Mouse (Mus musculus): ENCODE measurements around the gene Spaca7. TPM values are rescaled to one million over a fixed set of nuclear protein-coding genes. Genes with fewer than 3 reads are reported as not detected.
"Not testable (repeated sequence)": the region's sequence is repeated elsewhere in the genome, so short reads cannot be mapped to it uniquely, and the experiment has no call there.

Spaca7 gene
- polyA plus RNA-seq, 1 experiment from 2014 or later = not detected

GRCm38 (mm10) chr8:12561403-12561960 is 11.3 kb upstream of the Spaca7 start:
- H3K9me3 ChIP-seq (ENCODE audit: low read length) = no peaks in the 10 kb centered on the region
- no peaks in the 10 kb centered on the region for H3K36me3 ChIP-seq (ENCODE audit: insufficient read depth, low read length)
- no peaks in the 10 kb centered on the region for H3K4me1 ChIP-seq (ENCODE audit: insufficient read depth, low read depth, low read length)
- no peak; the same call in 1 of the 2 replicates for ATAC-seq
- H3K27ac ChIP-seq (ENCODE audit: low read length) = no peak overlapping the region
- DNase-seq (ENCODE audit: low spot score) = peak; percentile 71
- no peak overlapping the region for H3K4me2 ChIP-seq (replicated peaks; ENCODE audit: low read depth, low read length)
- WGBS = 11% methylated on average over 11 of the region's 11 CpGs
- H3K9ac ChIP-seq (replicated peaks; ENCODE audit: low read depth) = no peak overlapping the region
- no peaks in the 10 kb centered on the region for H3K27me3 ChIP-seq (replicated peaks; ENCODE audit: insufficient read depth, low read length)
- TF ChIP-seq EP300 (IDR thresholded peaks at IDR 0.05) (no peak), CTCF (IDR thresholded peaks at IDR 0.05) (peak; percentile 88)
- no peak overlapping the region for H3K4me3 ChIP-seq (ENCODE audit: low read depth, low read length)

GRCm38 (mm10) chr8:12564307-12564706 is 8.5 kb upstream of the Spaca7 start:
- Histone ChIP-seq H3K36me3 (ENCODE audit: insufficient read depth, low read length) (no peaks in the 10 kb centered on the region), H3K4me2 (replicated peaks; ENCODE audit: low read depth, low read length) (no peak overlapping the region), H3K27ac (ENCODE audit: low read length) (no peak overlapping the region), H3K27me3 (replicated peaks; ENCODE audit: insufficient read depth, low read length) (no peaks in the 10 kb centered on the region), H3K4me1 (ENCODE audit: insufficient read depth, low read depth, low read length) (no peaks in the 10 kb centered on the region), H3K4me3 (ENCODE audit: low read depth, low read length) (no peak overlapping the region), H3K9me3 (ENCODE audit: low read length) (no peaks in the 10 kb centered on the region), H3K9ac (replicated peaks; ENCODE audit: low read depth) (no peak overlapping the region)
- DNase-seq (ENCODE audit: low spot score) (peak; percentile 22), ATAC-seq (no peak)
- no peak for TF ChIP-seq EP300 (IDR thresholded peaks at IDR 0.05)
- peak; percentile 89 for TF ChIP-seq CTCF (IDR thresholded peaks at IDR 0.05)
- WGBS = 4% methylated on average over 4 of the region's 4 CpGs

GRCm38 (mm10) chr8:12565488-12565887 is 7.3 kb upstream of the Spaca7 start:
- ATAC-seq (no peak), DNase-seq (ENCODE audit: low spot score) (no peak)
- Histone ChIP-seq H3K9me3 (ENCODE audit: low read length) (no peaks in the 10 kb centered on the region), H3K4me1 (ENCODE audit: insufficient read depth, low read depth, low read length) (no peaks in the 10 kb centered on the region), H3K4me3 (ENCODE audit: low read depth, low read length) (no peak overlapping the region), H3K9ac (replicated peaks; ENCODE audit: low read depth) (no peak overlapping the region), H3K36me3 (ENCODE audit: insufficient read depth, low read length) (no peaks in the 10 kb centered on the region), H3K4me2 (replicated peaks; ENCODE audit: low read depth, low read length) (no peak overlapping the region), H3K27ac (ENCODE audit: low read length) (no peak overlapping the region), H3K27me3 (replicated peaks; ENCODE audit: insufficient read depth, low read length) (no peaks in the 10 kb centered on the region)
- WGBS = 65% methylated on average over 10 of the region's 10 CpGs
- TF ChIP-seq CTCF (IDR thresholded peaks at IDR 0.05) (no peak), EP300 (IDR thresholded peaks at IDR 0.05) (no peak)

GRCm38 (mm10) chr8:12566509-12566908 is 6.3 kb upstream of the Spaca7 start:
- Histone ChIP-seq H3K9ac (replicated peaks; ENCODE audit: low read depth) (no peak overlapping the region), H3K36me3 (ENCODE audit: insufficient read depth, low read length) (no peaks in the 10 kb centered on the region), H3K27ac (ENCODE audit: low read length) (no peak overlapping the region), H3K4me2 (replicated peaks; ENCODE audit: low read depth, low read length) (no peak overlapping the region), H3K9me3 (ENCODE audit: low read length) (no peaks in the 10 kb centered on the region), H3K4me3 (ENCODE audit: low read depth, low read length) (no peak overlapping the region), H3K27me3 (replicated peaks; ENCODE audit: insufficient read depth, low read length) (no peaks in the 10 kb centered on the region), H3K4me1 (ENCODE audit: insufficient read depth, low read depth, low read length) (no peaks in the 10 kb centered on the region)
- WGBS = 30% methylated on average over 7 of the region's 7 CpGs
- ATAC-seq = no peak
- DNase-seq (ENCODE audit: low spot score) = no peak
- TF ChIP-seq EP300 (IDR thresholded peaks at IDR 0.05) (no peak), CTCF (IDR thresholded peaks at IDR 0.05) (no peak)

GRCm38 (mm10) chr8:12576003-12576402 is 3.2 kb downstream of the Spaca7 start:
- H3K4me1 ChIP-seq (ENCODE audit: insufficient read depth, low read depth, low read length) = no peaks in the 10 kb centered on the region
- ATAC-seq (no peak), DNase-seq (ENCODE audit: low spot score) (no peak)
- H3K36me3 ChIP-seq (ENCODE audit: insufficient read depth, low read length) = no peaks in the 10 kb centered on the region
- WGBS = 56% methylated on average over 5 of the region's 5 CpGs
- H3K27me3 ChIP-seq (replicated peaks; ENCODE audit: insufficient read depth, low read length) = no peaks in the 10 kb centered on the region; the same call in 1 of the 2 replicates
- H3K9me3 ChIP-seq (ENCODE audit: low read length) = no peaks in the 10 kb centered on the region
- H3K9ac ChIP-seq (replicated peaks; ENCODE audit: low read depth) = no peak overlapping the region
- no peak overlapping the region for H3K4me3 ChIP-seq (ENCODE audit: low read depth, low read length)
- no peak for TF ChIP-seq CTCF (IDR thresholded peaks at IDR 0.05)
- no peak for TF ChIP-seq EP300 (IDR thresholded peaks at IDR 0.05)
- H3K4me2 ChIP-seq (replicated peaks; ENCODE audit: low read depth, low read length) = no peak overlapping the region
- no peak overlapping the region for H3K27ac ChIP-seq (ENCODE audit: low read length)

- DNase-seq (ENCODE audit: low spot score) (no peak), ATAC-seq (no peak)
- 84% methylated on average over 6 of the region's 6 CpGs for WGBS
- no peak for TF ChIP-seq CTCF (IDR thresholded peaks at IDR 0.05)
- no peak for TF ChIP-seq EP300 (IDR thresholded peaks at IDR 0.05)
- H3K27ac ChIP-seq (ENCODE audit: low read length) = no peak overlapping the region
- H3K27me3 ChIP-seq (replicated peaks; ENCODE audit: insufficient read depth, low read length) = no peaks in the 10 kb centered on the region; the same call in 1 of the 2 replicates
- H3K4me1 ChIP-seq (ENCODE audit: insufficient read depth, low read depth, low read length) = no peaks in the 10 kb centered on the region
- H3K36me3 ChIP-seq (ENCODE audit: insufficient read depth, low read length) = no peaks in the 10 kb centered on the region
- no peak overlapping the region for H3K4me3 ChIP-seq (ENCODE audit: low read depth, low read length)
- no peaks in the 10 kb centered on the region for H3K9me3 ChIP-seq (ENCODE audit: low read length)
- H3K9ac ChIP-seq (replicated peaks; ENCODE audit: low read depth) = no peak overlapping the region
- H3K4me2 ChIP-seq (replicated peaks; ENCODE audit: low read depth, low read length) = no peak overlapping the region
These were observed 3.9 kb downstream of the Spaca7 start for GRCm38 (mm10) chr8:12576739-12577138.

- not testable (repeated sequence) for H3K27me3 ChIP-seq (replicated peaks; ENCODE audit: insufficient read depth, low read length); DNase-seq (ENCODE audit: low spot score); H3K36me3 ChIP-seq (ENCODE audit: insufficient read depth, low read length); H3K4me2 ChIP-seq (replicated peaks; ENCODE audit: low read depth, low read length); H3K4me1 ChIP-seq (ENCODE audit: insufficient read depth, low read depth, low read length); H3K9ac ChIP-seq (replicated peaks; ENCODE audit: low read depth); H3K27ac ChIP-seq (ENCODE audit: low read length); ATAC-seq; H3K9me3 ChIP-seq (ENCODE audit: low read length); H3K4me3 ChIP-seq (ENCODE audit: low read depth, low read length)
- 73% methylated on average over 19 of the region's 19 CpGs for WGBS
These were observed 6.6 kb downstream of the Spaca7 start for GRCm38 (mm10) chr8:12579339-12579999.

Measured in lung, postnatal 0 days (tissue).